Mouse (Mus musculus): ENCODE results near the gene Mto1.
"Not testable (repeated sequence)": the region's sequence is repeated elsewhere in the genome, so short reads cannot be mapped to it uniquely, and the experiment has no call there.

The Mto1 gene

DNA sequence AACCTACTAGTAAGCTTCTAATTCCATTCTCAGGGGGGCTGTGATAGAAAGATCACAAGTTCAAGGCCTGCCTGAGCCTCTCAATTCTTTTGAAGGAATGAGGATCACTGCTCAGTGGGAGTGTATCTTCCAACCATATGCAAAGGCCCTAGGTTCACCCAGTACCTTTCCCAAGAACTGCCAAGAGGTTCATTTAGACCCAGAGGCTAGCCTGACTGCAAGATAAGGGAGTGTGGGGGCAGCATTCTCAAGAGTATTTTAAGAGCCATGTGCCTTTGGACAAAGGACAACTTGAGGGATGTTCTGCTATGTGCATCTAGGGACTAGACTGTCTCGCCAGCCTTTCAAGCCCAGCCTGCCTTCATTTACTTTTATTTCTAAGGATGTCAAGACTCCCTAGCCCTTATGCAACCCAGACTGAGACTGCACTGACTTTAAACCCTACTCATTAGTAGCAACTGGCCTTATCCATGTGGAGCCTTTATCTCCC is 28.6 kb downstream of the Mto1 start:
- DNase-seq: no peak

DNA sequence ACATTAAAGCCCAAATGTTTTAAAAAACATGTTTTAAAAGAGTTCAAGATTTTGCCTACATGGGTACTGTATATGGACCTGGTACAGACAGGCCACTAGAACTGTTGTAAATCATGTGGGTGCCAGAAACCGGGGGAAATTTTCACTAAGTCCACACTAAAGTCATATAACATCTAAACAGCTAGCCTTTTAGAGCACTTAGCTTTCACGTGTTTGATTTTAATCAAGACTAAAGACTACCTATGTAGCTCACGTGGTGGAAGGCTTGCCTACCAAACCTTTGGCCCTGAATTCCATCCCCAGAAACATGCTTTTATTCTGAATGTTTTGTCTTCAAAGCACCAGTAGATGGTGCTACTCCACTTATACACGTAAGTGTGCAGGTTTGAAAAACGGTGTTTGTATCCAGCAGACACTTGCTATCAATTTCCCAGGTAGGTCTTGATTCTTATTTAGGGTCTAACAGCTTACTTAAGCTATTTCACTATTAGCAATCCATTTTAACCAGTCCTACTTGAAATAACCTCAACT is 29.1 kb downstream of the Mto1 start:
- no peak for DNase-seq

DNA sequence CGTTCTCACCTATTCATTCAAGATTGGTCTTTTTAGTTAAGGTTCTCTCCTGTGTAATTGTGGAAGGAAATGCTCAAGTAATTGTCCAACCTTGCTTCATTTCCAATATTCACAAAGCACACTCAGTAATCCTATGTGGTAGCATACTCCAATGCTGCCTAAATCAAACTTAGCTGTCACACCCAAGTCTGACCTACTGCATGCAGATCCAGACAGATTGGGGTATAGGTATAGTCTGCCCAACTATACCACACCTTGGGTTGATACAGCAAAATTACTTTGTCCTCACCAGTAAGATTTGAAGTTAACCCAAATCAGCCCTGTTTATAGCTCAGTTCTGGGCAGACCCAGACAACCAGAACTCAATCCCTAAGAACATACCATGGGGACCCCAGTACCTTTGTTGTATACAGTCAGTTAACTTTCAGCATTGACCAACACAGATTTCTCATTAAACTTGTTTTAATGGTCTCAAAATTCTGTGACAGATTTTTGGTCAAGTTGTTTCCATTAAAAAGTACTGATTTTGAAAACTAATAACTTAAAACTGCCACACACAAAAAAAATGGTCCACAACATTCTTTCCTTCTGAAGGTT is 30.1 kb downstream of the Mto1 start:
- not testable (repeated sequence) for DNase-seq

DNA sequence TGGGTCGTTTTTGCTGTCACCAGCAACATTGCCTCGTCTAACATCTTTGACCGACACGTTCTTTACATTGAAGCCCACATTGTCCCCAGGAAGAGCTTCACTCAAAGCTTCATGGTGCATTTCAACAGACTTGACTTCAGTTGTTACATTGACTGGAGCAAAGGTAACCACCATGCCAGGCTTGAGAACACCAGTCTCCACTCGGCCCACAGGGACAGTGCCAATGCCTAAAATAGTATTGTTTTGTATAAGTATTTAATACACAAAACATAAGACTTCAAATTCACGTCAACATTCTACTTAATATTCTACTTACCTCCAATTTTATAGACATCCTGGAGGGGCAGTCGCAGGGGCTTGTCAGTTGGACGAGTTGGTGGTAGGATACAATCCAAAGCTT is 31.3 kb downstream of the Mto1 start:
- DNase-seq: not testable (repeated sequence)

DNA sequence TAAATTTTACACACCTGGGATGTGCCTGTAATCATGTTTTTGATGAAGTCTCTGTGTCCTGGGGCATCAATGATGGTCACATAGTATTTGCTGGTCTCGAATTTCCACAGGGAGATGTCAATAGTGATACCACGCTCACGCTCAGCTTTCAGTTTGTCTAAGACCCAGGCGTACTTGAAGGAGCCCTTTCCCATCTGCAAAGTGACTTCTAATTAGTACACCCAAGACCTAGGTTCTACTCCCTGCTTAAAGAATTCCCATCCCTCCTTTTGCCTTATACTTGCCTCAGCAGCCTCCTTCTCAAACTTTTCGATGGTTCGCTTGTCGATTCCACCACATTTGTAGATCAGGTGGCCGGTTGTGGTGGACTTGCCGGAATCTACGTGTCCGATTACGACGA is 32.2 kb downstream of the Mto1 start:
- DNase-seq: not testable (repeated sequence)

DNA sequence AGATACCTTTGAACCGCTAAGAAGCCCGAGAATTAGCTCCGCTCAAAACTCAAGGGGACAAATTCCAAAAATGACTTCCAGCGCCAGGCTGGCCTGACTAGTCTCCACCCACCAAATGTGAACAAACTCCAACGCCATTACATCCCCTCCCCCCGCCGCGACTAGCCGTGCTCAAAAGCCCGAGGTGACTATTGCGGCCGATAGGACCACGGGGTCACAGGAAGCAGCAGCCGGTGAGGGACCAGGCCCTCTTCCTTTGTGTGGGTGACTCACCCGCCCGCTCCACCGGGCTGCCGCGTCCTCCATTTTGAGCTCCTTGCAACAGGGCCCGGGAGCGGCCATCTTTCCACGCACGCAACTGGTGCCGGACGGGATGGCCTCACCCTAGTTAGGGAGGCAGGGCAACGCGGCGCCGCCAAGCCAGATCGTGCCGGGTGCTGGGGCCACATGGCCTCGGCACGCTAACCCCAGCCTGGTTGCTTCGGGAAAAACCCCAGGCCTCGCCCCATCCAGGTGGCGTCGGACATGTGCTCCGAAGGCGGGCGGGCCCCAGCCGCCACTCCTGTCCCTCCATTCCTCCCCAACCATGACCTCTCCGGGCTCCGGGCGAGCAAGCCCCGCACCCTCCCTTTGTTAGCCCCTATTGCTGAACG is 32.8 kb downstream of the Mto1 start:
- DNase-seq: peak; percentile 70

DNA sequence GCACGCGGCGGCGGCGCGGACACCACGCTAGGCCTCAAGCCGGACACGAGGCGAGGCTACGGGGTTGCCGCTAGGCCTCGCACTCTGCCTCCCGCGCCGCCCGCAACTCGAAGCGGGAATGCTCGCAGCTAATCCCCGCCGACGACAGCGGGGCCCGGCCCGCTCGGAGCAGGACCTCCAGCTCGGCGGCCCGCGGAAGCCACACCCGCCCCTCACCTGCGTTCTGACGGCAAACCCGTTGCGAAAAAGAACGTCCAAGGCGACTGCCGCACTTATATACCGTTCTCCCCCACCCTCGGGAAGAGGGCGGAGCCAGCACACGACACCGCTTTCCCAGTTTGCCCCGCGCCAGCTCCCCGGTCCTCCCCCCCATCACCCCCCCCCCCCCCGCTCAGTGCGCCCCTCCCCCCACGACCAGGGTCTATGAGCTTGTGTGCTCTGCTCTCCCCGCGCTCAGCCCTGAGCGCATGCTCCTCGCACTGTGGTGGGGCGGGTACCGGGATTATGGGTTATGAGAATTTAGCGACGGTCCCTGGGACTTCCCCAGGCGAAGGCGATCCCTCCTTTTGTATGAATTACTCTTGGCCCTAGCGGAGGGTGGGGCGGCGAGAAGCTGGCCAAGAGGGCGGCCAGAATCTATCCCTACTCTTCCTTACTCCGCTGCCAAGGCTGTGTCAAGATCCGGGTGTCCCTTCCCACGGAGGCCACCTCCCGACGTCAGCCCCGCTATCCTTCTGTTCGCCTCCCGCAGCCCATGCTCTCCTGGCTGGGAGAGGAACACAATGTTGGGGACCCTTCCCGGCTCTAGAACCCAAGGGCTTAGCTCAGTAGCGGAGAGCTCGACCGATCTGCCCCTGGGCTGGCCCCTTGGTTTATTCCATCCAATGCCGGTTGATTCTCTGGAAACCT is 33.7 kb downstream of the Mto1 start:
- peak; percentile 94 for DNase-seq

DNA sequence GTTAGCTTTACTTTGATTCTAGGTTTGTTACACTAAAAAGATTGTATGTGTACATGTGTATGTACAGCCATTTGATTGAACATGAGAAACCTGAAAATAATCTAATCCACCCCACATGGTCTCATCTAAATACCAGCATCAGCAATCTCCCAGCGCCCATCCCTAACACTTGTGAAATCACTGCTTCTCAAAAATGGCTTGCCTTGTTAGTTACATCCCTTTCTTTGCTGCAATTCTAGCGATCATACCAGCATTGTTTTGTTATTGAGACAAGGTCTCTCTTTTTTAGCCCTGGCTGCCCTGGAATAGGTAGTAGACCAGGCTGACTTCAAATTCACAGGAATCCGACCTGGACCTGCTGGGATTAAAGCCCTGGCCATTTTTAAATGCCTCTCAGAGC is 34.4 kb downstream of the Mto1 start:
- no peak for DNase-seq

DNA sequence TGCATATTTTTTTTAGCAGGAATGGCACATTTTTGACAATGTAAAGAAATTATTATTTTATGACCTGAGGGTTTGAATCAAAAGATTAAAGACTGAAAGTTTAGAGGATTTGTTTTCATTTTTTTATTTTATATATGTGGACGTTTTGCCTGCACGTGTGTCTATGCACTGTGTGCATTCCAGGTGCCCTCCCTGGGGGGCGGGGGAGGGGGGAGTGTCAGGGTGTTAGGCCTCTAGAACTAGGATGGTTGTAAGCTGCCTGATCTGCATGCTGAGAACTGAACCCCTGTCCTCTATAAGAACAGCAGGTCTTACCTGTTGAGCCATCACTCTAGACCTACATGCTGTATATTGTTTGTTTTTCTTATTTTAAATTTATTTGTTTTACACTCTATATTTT is 36.7 kb downstream of the Mto1 start:
- no peak for DNase-seq

DNA sequence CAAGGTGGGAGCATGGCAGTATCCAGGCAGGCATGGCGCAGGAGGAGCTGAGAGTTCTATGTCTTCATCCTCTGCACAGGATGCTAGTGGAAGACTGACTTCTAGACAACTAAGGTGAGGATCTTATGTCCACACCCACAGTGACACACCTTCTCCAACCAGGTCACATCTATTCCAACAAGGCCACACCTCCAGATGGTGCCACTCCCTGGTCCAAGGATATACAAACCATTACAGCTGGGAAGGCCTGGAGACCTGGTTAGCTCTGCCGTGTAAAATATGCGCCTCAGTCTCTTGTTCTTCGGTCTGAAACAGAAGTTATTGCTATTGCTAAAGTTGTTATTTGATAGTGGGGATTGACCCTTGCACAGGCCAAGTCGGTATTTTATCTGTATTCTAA is 40.0 kb downstream of the Mto1 start:
- not testable (repeated sequence) for DNase-seq

DNA sequence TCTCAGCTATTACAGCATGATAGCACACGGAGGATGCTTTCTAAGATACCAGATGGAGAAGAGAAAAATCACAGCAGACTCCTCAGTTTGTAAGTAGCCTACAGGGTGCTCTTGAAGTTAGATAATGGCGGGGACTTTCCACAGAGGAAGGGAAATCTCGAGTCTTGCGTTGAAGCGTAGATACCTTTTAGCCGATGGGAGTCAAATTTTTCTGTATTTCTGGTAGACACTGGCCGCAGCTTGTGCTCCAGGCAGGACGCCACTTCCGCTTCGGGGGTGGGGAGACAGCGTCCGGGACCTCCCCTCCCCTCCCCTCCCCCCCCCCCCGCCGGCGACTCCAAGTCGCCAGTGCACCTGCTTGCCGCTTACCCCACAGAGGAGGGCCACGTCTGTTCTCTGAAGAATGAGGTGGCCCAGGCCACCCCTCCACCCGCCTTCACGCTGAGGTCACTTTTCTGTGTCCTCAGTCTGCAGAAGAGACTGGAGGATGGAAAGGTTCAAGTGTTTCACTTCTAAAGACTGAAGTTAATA is 40.9 kb downstream of the Mto1 start, which contains the start of gene Eef1a1:
Gene Eef1a1, minus strand, starts transcription at position 262 of the 531 bp plus-strand sequence.
- DNase-seq: peak; percentile 40

DNA sequence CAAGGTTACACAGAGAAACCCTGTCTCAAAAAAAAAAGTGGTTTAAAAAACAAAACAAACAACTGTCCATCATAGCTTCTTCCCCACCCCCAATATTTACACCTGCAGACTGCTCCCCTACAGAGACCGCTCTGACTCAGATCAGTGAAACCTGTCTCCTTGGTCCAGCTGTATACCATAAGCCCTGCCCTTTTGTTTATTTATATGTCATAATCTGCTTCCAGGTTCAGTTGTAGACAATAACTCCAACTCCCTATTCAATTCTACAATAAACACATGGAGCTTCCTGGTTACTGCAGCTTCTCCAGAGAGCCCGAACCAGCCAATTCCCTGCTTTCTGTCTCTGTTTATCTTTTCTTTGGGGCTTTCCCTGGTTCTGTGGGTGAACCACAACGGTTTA is 43.2 kb downstream of the Mto1 start:
- DNase-seq: no peak

DNA sequence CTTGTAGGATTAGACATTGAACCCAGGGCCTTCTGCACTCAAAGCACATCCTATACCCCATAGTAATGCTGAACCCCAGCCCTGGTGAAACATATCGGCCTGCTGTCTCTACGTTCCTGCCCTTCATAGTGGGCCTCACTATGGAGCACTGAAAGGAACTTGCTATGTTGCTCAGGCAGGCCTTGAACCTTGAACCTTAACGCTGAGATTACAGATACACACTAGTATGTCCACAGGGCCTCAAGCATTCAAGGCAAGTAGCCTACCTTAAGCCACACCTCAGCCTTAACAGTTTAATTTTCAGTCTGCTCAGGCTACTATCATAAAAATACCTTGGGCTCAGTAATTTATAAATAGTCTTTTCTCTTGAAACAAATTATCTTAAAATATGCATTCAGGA is 44.2 kb downstream of the Mto1 start:
- DNase-seq: no peak

DNA sequence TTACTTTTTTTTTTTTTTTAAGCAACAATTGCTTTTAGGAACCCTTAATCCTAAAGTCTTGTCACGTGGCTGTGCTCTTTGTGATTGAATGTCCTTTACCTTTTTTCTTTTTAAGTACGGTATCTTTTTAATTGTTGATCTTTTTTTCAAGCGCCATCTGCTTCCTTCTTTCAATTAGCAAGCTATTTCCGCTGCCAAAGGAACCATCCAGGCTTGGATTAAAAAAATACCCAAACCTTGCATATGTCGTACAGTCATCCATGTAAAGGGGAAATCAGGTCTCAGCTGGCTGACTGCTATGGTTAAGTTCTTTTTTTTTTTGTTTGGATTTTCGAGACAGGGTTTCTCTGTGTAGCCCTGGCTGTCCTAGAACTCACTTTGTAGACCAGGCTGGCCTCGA is 45.2 kb downstream of the Mto1 start:
- no peak for DNase-seq

DNA sequence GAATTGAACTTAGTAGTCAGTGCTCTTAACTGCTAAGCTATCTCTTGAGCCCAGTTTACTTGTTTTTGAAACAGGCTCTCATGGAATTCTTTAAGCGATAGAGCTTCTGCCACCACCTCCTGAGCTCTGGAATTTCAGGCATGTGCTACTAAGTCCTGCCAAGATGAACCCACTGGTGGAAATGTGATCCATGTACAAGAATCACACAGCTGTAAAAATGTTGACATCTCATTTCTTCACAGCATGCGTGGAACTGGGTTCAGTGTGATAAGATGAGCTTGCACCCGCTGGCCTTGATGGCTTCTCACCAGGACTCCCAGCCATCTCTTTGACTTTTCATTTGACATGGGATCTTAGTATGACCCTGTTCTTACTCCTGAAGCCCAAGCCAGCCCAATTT is 52.4 kb downstream of the Mto1 start:
- DNase-seq: no peak

DNA sequence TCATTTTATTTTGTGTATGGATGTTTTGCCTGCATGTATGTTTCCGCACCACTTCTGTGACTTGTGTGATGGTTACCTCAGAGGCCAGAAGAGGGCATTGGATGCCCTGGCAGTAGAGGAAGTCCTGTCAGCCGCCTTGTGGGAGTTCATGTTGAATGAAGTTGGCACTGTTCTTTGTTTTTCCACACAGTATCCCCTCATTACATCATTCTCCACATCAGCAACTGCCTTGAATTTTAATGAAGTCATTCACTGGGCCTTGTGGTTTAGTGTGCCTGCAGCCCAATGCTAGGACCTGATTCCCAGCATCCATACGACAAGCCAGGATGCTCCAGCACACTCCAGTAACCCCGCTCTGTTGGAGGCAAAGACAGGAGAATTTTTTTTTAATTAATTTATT is 53.3 kb downstream of the Mto1 start:
- DNase-seq: no peak

DNA sequence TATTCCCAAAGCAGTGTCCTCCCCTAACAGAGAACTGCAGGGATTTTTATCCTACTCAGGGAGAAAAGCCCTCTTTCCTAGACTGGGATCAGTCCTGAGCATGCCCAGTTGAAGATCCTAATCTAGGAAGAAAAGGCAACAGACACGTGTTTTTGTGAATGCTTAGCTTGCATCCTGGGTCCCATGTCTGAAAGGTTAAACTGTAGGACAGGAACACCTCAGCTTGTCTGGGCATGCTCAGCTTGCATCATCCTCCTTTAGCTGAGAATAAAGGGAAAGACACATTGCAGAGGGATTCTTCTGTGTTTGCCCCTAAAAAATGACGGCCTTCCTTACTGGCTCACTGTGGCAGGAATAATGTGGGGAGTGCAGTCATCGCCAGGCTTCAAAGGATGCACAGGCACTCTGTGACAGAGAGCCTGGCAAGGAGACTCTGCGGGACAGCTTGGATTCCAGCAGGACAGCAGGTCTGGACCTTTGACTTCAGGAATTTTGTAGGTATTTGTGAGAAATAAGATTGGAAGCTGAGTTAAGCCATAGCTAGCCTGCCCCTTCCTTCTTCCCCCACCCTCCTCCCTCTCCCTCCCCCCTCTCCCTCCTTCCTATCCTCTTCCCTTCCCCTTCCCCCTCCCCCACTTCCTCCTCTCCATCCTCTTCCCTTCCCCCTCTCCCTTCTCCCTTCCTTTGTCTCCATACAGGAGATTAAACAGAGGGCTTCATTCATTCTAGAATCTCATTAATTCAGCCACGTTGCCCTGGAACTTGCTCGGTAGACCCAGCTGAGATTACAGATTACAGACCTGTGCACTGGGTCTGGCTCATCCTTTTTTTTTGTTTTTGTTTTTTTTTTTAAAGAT is 55.4 kb downstream of the Mto1 start:
- DNase-seq: no peak

DNA sequence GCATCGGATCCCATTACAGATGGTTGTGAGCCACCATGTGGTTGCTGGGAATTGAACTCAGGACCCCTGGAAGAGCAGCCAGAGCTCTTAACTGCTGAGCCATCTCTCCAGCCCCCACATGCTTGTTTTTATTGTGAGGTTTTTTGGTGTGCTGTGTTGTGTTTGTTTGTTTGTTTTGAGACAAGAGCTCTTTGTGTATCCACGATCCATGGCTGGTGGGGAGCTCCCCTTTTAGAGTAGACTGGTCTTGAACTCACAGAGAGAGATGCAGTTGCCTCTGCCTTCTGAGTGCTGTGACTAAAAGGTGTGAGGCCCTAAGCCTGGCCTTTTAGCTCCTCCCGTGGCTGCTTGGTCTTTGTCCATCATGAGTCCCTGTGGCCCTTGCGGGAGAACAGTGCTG is 56.1 kb downstream of the Mto1 start:
- DNase-seq: no peak

DNA sequence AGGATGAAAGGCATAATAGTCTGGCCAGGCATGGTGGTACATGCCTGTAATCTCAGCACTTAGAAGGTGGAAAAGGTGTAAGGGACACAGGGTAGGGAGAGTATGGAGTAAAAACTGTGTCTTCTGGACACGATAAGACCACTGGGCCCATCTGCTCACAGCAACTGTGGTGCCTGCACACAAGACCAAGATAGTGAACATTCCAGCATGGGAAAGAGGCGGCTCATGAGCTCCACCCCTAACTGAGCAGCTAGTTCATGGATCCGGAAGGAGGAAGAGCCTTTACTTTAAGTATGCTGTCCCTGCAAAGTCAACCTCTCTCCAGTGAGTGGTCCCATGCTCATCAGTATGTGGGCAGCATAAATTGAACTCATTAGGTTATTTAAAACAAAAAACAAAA is 56.7 kb downstream of the Mto1 start:
- DNase-seq: no peak

DNA sequence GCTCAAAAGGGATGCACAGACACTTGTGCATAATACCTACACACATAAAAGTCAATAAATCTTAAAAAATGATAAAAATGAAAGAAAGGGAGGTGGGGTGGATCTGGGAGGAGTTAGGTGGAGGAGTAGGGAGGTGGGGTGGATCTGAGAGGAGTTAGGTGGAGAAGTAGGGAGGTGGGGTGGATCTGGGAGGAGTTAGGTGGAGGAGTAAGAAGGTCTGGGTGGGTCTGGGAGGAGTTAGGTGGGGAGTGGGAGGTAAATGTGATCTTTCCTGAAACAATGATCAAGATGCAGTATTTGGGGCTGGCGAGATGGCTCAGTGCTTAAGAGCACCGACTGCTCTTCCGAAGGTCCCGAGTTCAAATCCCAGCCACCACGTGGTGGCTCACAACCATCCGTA is 57.2 kb downstream of the Mto1 start:
- no peak for DNase-seq

DNA sequence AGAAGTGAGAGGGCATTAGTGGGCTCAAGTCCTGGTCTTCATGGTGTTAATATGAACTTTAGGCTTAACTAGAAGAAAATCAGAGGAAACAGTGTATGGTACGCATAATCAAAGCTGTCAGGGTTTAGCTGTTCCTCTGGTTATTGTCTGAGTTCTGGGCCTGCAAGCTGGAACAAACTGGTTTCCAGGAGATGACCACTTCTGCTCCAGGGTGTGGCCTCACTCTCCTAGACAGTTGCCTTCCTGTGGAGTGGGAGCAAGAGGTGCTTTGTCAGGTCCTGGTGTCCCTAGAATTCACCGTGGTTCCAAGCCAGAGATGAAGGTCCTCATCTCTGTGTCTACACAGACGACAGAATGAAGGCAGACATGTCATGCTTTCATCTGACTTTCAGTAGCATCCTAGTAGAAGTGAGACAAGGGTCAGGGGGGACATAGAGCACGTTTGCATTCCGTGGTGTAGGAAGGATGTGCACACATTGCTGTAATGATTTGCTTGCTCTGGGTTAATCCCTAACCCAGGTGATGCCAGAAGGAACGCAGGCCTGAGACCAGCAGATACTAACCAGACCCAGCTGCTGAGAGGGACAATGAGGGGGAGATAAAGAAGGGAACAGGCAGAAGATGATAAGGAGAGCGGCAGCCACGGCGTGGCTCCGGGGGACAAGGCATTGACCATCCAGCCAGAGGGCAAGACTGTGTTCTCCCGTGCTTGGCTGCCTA is 58.2 kb downstream of the Mto1 start:
- DNase-seq: no peak

DNA sequence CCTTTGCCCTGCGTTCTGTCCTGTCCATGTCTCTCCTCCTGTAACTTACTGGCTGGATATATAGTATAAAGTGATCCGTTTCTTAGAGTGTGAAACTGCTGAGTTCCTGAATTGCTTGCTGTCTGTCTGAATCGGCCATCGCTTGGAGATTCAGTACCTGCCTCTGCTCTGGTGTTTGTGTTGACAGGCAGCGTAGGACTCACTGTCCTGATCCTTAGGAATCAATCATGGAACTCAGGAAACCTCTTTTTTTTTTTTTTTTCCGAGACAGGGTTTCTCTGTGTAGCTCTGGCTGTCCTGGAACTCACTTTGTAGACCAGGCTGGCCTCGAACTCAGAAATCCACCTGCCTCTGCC is 58.7 kb downstream of the Mto1 start:
- DNase-seq: no peak
